In genomic region chr13:12542006-12542981, GRCm38 (mm10) we compare ENCODE assay signal across 8 mouse cellular contexts. TPM values are rescaled to one million over a fixed set of nuclear protein-coding genes. Genes with fewer than 3 reads are reported as not detected.
DNase-seq lines count a peak whose midpoint lies in the region; ATAC-seq lines count a peak whose summit lies in the region.

No protein-coding gene starts in this region.

- H3K4me1 ChIP-seq in liver, embryonic 16.5 days (ENCODE audit: control insufficient read depth, low read depth, low read length): peaks cover 4% of the 10 kb centered on the region; the same call in 1 of the 2 replicates
- H3K4me1 ChIP-seq in neural tube, embryonic 11.5 days (ENCODE audit: control insufficient read depth, insufficient read depth, low read length): no peaks in the 10 kb centered on the region

- H3K4me3 ChIP-seq in liver, embryonic 16.5 days (ENCODE audit: low read depth, low read length): no peak overlapping the region
- H3K4me3 ChIP-seq in neural tube, embryonic 11.5 days (ENCODE audit: low read depth, low read length): no peak overlapping the region

- peak; percentile 9 to 22 for DNase-seq in left cerebral cortex, adult 18-20 months (ENCODE audit: low spot score in 2 of 2)
- no peak for DNase-seq in left cerebral cortex, adult 8-10 months (ENCODE audit: low spot score in 2 of 2)
- peak; percentile 44 to 65 for DNase-seq in heart, adult 18-20 months
- DNase-seq in kidney, adult 11 months: peak; percentile 60
- DNase-seq in neural tube, embryonic 11.5 days (ENCODE audit: low spot score): peak; percentile 59
- peak; percentile 49 for DNase-seq in thymus, postnatal 4 days

- no peaks in the 10 kb centered on the region for H3K36me3 ChIP-seq in liver, embryonic 16.5 days (ENCODE audit: control insufficient read depth, insufficient read depth)
- H3K36me3 ChIP-seq in neural tube, embryonic 11.5 days (ENCODE audit: control insufficient read depth, insufficient read depth, low read length): no peaks in the 10 kb centered on the region

- no peaks in the 10 kb centered on the region for H3K27me3 ChIP-seq in liver, embryonic 16.5 days (ENCODE audit: control insufficient read depth, insufficient read depth, low read depth, low read length)
- H3K27me3 ChIP-seq in neural tube, embryonic 11.5 days (ENCODE audit: control insufficient read depth, insufficient read depth, low read length): no peaks in the 10 kb centered on the region

- no peaks in the 10 kb centered on the region for H3K9me3 ChIP-seq in liver, embryonic 16.5 days (replicated peaks; ENCODE audit: control insufficient read depth, low read length)
- H3K9me3 ChIP-seq in neural tube, embryonic 11.5 days (ENCODE audit: control insufficient read depth, low read length): no peaks in the 10 kb centered on the region

- ATAC-seq in common myeloid progenitor, adult 5-6 weeks (replicated peaks; ENCODE audit: low read depth, poor library complexity, severe bottlenecking): peak; percentile 99
- ATAC-seq in liver, embryonic 16.5 days (ENCODE audit: low read depth): peak; percentile 82
- ATAC-seq in neural tube, embryonic 11.5 days (ENCODE audit: insufficient read depth, low FRiP score, low TSS enrichment): peak; percentile 67; the same call in 1 of the 2 replicates

- H3K9ac ChIP-seq in liver, embryonic 16.5 days (ENCODE audit: low read depth, low read length): no peak overlapping the region
- H3K9ac ChIP-seq in neural tube, embryonic 11.5 days (ENCODE audit: low read length): no peak overlapping the region

- peak overlapping the region; percentile 34; the same call in 1 of the 2 replicates for H3K4me2 ChIP-seq in liver, embryonic 16.5 days (ENCODE audit: low read depth, low read length)
- H3K4me2 ChIP-seq in neural tube, embryonic 11.5 days (ENCODE audit: low read depth): no peak overlapping the region

- WGBS in liver, embryonic 16.5 days (ENCODE audit: insufficient replicate concordance): 8% methylated on average over 23 of the region's 23 CpGs
- 14% methylated on average over 23 of the region's 23 CpGs for WGBS in neural tube, embryonic 11.5 days

- H3K27ac ChIP-seq in liver, embryonic 16.5 days (ENCODE audit: low read length): no peak overlapping the region
- H3K27ac ChIP-seq in neural tube, embryonic 11.5 days (ENCODE audit: low read depth, low read length): no peak overlapping the region

RNA-seq across cellular contexts. Expression of gene Edaradd, which starts 22.1 kb away (rescaled TPM):
- under 1 TPM; 0.12 to 0.16 TPM for total RNA-seq in left cerebral cortex, adult 18-20 months (2021)
- total RNA-seq in left cerebral cortex, adult 8-10 months (2022): under 1 TPM in 3 of 4 experiments, not detected in 1; 0.13 to 0.28 (median 0.14) TPM
- total RNA-seq in common myeloid progenitor, adult 5-6 weeks (2017): 0.23 TPM in 1 of 2 replicates, not detected in the other
- total RNA-seq in heart, adult 18-20 months (2021): under 1 TPM; 0.05 to 0.13 TPM
- polyA plus RNA-seq in liver, embryonic 16.5 days (2015; fragmentation: Nextera tagmentation; extraction: Ambion mirVana): 0.21 and 0.24 TPM in 2 replicates
- polyA plus RNA-seq in neural tube, embryonic 11.5 days (2014; fragmentation: Nextera tagmentation; extraction: Ambion mirVana): 1.0 TPM in 2 replicates

RNA-seq across cellular contexts. Expression of gene Ero1lb, which starts 23.4 kb away (rescaled TPM):
- total RNA-seq in left cerebral cortex, adult 18-20 months (2021): 10 to 100 TPM; 14.1 to 17.0 TPM
- total RNA-seq in left cerebral cortex, adult 8-10 months (2022): 10 to 100 TPM; 11.5 to 12.5 (median 12.2) TPM
- total RNA-seq in common myeloid progenitor, adult 5-6 weeks (2017): 8.8 and 9.0 TPM in 2 replicates
- 1 to 10 TPM; 2.5 to 3.3 TPM for total RNA-seq in heart, adult 18-20 months (2021)
- polyA plus RNA-seq in liver, embryonic 16.5 days (2015; fragmentation: Nextera tagmentation; extraction: Ambion mirVana): 2.9 and 3.7 TPM in 2 replicates
- 12.0 and 12.2 TPM in 2 replicates for polyA plus RNA-seq in neural tube, embryonic 11.5 days (2014; fragmentation: Nextera tagmentation; extraction: Ambion mirVana)

Comparison
In these comparisons a context has a peak if more than half of its experiments do, and no peak if none do; other contexts are left out.
1. DNase-seq: peak in left cerebral cortex, adult 18-20 months (2 of 2), heart, adult 18-20 months (2 of 2), kidney, adult 11 months (single experiment), neural tube, embryonic 11.5 days (single experiment) and thymus, postnatal 4 days (single experiment); none in left cerebral cortex, adult 8-10 months (0 of 2).
2. Peak in every context shown above with its lines, with median percentiles within 50 percentile points of each other: ATAC-seq.